Mouse (Mus musculus) mesoderm, embryonic 11.5 days (tissue): ENCODE measurements at regions not wholly inside any gene's neighbourhood (a gene's known extent, or its start where the extent isn't known, plus 50 kb on each side); places are given as distances from the start of the nearest gene placed in this dataset.

Source experiments
- DNase-seq: peaks from one replicate; pipeline ENCODE4 v3.0.0-alpha.2; 2012; ENCODE audit warnings: low read depth, low spot score

DNA sequence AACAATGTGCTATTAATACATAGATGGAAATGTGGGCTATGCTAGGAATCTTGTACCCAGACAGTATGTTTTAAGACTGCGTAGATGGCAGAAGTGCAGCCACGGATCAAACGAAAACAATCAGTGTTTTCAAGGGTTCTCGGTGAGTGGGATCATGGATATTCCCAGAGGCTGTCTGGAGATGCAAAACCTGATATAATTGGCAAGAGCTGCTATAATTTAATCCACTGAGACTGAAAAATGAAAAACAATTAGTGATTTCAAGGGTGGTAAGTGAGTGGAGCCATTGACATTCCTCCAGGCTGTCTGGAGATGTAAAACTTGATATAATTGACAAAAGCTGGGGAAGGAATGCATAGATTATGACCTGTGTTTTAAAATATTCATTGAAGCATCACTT lies 545.5 kb upstream of the Api5 start:
- DNase-seq, result no peak

DNA sequence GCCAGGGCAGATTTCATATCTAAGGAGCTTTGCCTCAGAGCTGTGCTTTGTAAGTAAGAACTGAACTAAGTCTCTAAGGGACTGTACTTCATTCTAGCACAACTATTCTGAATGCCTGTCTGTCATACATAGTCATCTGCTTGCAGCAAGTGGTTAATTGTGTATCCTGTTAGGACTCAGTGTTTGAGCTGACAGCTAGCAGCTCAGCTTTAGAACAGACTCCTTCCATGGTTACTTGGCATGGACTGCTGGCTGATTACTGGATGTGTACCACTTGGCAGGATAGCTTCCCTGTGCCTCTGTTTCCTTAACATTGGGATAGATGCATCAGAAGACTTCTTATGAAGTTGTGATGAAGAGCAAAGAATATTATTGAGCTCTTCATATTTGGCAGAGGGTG lies 525.6 kb upstream of the Api5 start:
- DNase-seq, result no peak

DNA sequence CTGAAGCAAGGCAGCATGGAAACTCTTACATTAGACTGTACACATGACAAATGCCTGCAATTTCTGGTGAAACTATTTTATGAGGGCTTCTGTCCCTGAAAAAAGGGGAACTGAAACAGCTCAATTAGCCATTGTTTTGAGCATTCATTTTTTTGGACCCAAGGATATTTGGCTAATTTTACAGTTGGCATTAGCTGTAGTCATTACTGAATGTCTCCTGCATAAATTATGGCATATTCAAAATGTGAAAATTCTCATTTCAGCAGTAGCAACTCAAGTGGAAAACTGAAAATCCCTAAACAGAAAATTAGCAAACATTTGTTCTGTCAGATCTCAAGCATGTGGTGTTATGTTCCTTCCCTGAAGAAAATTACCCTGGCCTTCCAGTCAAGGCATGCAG lies 507.7 kb upstream of the Api5 start:
- DNase-seq, result no peak

DNA sequence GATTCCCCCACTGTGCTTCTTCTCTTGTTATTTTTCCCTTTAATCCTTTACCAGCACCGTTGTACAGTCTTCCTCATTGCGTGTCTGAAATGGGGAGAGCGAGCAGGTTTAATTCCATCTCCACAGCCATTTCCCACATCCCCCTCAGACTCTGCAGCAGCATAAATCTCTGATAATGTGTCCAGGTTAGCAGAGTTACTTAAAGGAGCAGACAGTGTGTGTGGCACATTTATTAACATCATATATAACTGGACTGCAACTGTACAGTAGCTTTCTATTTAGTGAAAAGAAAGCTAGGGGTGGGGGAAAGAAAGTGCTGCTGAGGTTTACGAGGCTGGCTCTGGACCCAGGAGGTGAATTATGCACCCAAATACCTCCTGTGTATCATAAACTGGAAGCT lies 494.2 kb upstream of the Api5 start:
- no peak for DNase-seq

DNA sequence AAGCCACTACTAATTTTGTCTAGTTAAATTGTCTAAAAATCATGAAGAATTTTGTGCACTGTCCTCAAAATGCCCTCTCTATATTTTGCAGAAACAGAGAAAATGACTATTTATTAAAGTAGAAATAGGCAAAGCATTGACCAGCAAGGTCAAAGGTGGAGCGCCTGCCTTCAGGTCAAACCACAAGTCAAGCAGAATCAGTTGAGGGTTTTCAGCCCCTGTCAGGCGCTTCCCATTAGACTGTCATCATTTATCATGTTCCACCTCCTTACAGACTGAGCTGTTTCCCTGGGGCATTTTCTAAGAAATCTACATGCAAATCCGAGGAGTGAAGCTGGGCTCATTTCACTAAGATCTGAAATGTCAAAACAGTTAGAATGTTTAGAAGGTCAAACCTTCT lies 481.4 kb upstream of the Api5 start:
- DNase-seq, result peak; percentile 64

DNA sequence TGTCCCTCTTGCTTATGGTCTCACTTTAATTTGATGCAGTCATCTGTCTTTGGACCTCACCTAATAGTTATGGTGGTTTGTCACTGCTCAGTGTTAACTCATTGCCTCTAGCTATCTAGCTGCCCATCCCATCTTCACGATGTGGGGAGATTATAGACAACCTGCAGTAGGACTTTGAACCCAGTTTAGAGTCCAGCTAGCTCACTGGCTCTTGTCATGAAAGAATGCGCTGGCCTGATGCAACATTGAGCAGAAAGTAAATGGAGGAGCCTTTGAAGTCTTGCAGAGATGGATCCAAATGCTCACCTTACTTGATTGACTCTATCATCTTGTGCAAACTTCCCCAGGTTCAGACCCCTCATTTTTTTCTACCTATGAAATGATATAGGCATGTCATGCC lies 480.1 kb upstream of the Api5 start:
- DNase-seq, result no peak

DNA sequence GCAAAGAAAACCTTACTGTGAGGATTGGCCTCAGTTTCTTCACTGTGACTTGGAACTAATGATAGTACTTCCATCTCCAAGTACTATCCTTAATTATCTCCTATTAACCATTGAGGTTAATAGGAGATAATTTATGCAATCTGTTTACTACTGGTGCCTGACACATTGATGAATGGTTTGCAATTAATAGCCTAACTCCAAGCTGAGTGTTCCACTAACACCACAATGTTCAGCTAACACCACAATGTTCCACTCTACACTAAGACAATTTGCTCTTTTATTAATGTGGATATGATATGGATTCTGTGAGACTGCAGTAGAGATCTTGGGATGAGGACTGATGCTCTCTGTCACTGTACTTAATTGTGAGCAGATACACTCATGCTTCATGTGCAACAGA lies 463.6 kb upstream of the Api5 start:
- DNase-seq, result no peak
